Mouse (Mus musculus) gastrocnemius, postnatal 14 days (tissue): ENCODE results near the gene Mad2l1bp. TPM values are rescaled to one million over a fixed set of nuclear protein-coding genes. Genes with fewer than 3 reads are reported as not detected.

Experiments used
- DNase-seq: peaks from one replicate; pipeline ENCODE4 v3.0.0; 2021; ENCODE audit warnings: mixed read lengths
- intact Hi-C: fragments of 180-260 bp; cut with DNase I; formaldehyde crosslinking; loops from one replicate; pipeline ENCODE4 v1.15.1; 2025; ENCODE audit warnings: low total_unique reads
- long read RNA-seq, 2 experiments: library from polyadenylated mRNA; stranded (forward); transcript quantifications; one replicate each; pipeline ENCODE4 v2.0.0; 2021
- total RNA-seq, 2 experiments: library from RNA; stranded (reverse); gene quantifications; 2 replicates each; pipeline ENCODE4 v1.2.3; 2021

Mad2l1bp gene
- total RNA-seq: 10 to 100 TPM; 14.6 to 15.6 TPM
- long read RNA-seq, experiment 1, transcript Mad2l1bp-201 (3 exons, 1,272 nt): major isoform, 16 of 18 reads
- long read RNA-seq, experiment 1, partial matches to known transcripts: 0 of 18 reads
- long read RNA-seq, experiment 1, other reads (novel, unspliced or antisense): 2 of 18 reads
- long read RNA-seq, experiment 2, transcript Mad2l1bp-201 (3 exons, 1,272 nt): major isoform, 15 of 18 reads
- long read RNA-seq, experiment 2, partial matches to known transcripts: 1 of 18 reads
- long read RNA-seq, experiment 2, other reads (novel, unspliced or antisense): 2 of 18 reads

DNA sequence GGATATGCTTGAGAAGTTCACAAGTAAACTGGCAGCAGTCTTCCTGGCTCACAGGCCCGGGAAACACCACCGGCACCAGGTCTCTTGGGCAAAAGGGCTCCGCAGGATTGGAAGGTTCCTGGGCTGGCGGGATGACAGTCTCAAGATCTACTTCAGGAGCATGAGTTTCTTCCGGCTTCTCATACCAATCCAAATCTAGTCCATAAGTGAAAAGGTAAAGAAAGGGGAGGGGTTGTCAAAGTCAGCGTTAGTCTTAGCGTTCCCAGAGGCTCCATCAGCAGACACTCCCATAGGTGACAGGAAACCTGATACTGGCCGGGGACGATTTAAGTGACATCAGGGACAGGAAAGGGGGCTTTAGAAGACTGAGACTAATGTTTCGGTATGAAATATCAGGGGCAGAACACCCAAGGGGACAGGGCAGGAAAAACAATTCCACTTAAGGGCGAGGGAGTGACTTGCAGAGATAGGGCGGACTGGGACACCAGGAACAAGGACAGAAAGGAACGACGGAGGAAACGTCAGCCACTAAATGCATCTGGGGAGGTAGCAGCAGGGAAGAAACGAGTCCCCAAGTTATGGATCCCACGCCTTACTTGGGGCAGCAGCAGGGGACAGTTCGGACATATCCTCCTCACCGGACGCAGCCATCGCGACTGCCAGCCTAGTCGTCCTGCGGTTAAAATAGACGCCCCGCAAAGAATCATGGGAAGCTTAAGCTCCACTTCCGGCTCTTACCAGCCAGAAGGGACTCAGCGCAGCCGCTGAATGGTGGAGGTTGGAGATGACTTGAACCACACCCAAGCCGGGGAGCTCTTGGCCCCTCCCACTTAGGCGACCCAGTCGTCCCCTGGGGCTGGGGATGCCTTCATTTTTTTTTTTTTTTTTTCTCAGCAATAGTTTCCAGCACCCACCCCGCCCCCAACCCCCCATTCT lies at the start of gene Mad2l1bp:
Gene Mad2l1bp, minus strand, starts transcription at position 707 of the 936 bp plus-strand sequence.
- intact Hi-C loops: no loop called here
- peak; percentile 89 for DNase-seq

- DNase-seq: peak; percentile 10
- intact Hi-C loops: no loop called here
These were observed 49.7 kb upstream of the Mad2l1bp start for GRCm38 (mm10) chr17:46203078-46203477.

GRCm38 (mm10) chr17:46202421-46203071 lies 49.2 kb upstream of the Mad2l1bp start, which contains the start of the genes Polh and Xpo5:
Polh (minus strand) TSS chr17:46202645.
Xpo5 (plus strand) TSS chr17:46202782.
- DNase-seq: peak; percentile 93
- intact Hi-C loops: no loop called here

DNA sequence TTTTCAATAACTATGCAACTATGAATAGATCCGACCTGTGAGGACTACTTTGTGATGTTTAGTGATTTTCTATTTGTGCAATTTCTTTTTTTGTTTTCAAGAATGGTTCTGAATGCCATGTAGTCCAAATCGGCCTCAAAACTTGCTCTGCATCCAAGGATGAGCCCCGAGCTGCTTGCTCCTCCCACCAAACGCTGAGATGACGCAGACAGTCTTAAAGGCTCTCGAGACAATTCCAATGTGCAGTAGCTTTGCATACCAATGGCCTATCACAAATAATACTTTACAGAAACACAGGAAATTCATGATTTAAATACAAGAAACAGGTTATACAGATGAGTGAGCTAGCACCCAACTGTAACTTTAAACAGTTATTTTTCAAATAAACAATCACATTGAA lies 47.8 kb upstream of the Mad2l1bp start:
- DNase-seq: peak; percentile 6
- intact Hi-C loops: no loop called here

GRCm38 (mm10) chr17:46188829-46189228 lies 35.5 kb upstream of the Mad2l1bp start:
- intact Hi-C loops: no loop called here
- DNase-seq: no peak

DNA sequence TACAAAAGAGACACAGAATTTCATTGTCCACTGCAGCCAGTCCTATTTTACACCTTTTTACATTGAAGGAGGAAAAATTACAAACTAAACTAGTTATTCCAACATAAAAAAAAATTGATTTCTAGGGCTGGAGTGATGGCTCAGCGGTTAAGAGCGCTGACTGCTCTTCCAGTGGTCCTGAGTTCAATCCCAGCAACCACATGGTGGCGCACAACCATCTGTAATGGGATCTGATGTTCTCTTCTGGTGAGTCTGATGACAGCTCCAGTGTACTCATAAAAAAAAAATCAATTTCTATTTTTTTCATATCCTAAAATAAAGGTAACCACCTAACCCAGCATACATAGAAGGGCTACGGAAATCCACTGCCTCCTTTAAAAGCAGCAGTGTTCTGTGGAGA lies 28.9 kb upstream of the Mad2l1bp start:
- no peak for DNase-seq
- intact Hi-C loops: no loop called here

DNA sequence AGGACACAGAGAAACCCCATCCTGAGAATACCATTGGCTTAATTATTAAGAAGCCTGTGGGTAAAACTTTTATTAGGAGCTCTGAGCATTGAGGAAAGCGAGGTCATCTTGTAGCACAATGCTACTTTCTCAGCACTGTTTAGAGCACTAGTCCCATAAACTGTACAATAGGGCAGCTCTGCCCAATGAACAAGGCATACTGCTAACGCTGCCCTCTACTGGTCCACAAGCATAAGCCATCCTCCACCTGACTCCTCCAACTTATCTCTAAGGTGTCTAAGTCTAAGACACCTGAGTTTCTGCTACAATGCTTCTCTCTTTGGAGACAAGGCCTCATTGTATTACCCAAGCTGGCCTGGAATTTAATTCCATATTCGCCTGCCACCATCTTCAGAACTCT lies 17.2 kb upstream of the Mad2l1bp start:
- intact Hi-C loops: no loop called here
- no peak for DNase-seq

DNA sequence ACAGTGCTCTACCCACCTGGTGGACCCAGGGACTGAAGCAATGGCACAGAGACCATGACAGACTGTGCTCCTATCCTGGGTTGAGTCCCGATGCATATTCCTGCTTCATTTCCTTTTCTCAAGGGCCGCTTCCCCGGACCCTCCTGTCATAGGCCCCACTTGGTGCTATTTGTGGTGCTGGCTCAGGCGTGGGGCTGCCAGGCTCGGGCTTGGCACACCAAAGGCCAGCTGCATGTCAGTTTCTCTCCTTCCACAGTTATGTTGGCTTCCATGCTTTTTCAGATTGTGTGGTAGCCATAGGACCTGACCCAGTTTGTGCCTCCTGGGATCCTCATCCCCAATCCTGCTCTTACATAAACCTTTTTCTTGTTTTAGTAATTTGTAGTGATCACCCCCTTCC lies 15.4 kb upstream of the Mad2l1bp start:
- intact Hi-C loops: no loop called here
- no peak for DNase-seq

DNA sequence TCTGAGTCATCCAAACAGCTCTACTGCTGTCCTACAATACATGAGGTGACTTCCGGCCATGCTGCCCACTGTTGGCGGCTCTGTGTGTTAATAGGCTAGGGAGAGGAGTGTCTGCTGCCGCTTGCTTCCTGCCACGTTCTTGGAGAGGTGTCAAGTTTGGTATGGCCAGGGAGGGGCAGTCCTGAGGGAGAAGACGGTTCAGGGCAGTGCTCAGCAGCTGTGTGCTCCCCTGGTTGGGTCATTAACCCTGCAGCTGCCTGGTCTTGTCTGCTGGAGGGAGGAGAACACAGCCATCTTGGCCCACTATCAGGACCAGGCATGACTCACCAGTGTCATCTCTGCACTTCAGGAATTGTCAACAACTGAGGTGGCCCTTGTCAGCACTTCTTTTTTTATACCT lies 15.0 kb upstream of the Mad2l1bp start:
- DNase-seq: peak; percentile 32
- intact Hi-C loops: no loop called here

DNA sequence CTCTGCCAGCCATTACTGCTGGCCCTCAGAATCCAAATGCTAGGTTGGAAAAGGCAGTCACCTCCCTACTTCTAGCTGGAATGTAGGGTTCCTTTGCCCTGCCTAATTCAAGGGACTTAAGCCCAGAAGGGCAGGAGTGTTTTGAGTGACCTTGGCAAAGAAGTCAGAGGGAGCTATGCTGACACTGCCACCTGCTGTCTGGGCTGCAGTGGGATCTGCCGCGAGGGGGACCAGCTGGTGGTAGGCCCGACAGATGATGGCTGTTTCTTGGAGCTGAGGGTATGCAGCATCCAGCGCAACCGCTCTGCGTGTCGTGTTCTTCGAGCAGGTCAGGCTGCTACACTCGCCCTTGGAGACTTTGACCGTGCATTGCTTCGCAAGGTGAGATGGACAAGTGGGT lies 13.7 kb upstream of the Mad2l1bp start:
- peak; percentile 33 for DNase-seq
- intact Hi-C loops: no loop called here

DNA sequence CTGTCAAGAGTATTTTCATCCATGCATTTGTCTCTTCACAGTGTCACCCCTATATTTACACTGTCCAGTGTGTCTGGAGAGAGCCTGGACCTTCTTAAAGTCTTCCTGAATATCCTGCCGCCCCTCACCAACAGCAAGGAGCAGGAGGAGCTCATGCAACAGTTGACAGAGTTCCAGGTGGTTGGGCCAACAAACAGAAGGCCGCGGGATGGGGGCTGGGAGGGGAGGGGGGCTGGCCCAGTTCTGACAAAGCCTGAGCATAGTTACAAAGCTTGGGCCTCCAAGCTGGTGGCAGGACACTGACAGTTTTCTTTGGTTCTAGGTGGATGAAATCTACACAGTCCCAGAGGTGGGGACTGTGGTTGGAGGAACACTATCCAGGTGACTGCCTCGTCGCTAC lies 12.9 kb upstream of the Mad2l1bp start:
- intact Hi-C loops: no loop called here
- no peak for DNase-seq

- DNase-seq: no peak
- intact Hi-C loops: no loop called here
These were observed 12.1 kb upstream of the Mad2l1bp start for GRCm38 (mm10) chr17:46165460-46165859.

GRCm38 (mm10) chr17:46164791-46165190 lies 11.4 kb upstream of the Mad2l1bp start:
- no peak for DNase-seq
- intact Hi-C loops: no loop called here

- no peak for DNase-seq
- intact Hi-C loops: no loop called here
These were observed 10.9 kb upstream of the Mad2l1bp start for GRCm38 (mm10) chr17:46164301-46164700.

GRCm38 (mm10) chr17:46162951-46163421 lies 9.6 kb upstream of the Mad2l1bp start:
- no peak for DNase-seq
- intact Hi-C loops: no loop called here

- intact Hi-C loops: no loop called here
- no peak for DNase-seq
These were observed 9.2 kb upstream of the Mad2l1bp start for GRCm38 (mm10) chr17:46162551-46162950.

GRCm38 (mm10) chr17:46161710-46162109 lies 8.4 kb upstream of the Mad2l1bp start:
- intact Hi-C loops: no loop called here
- DNase-seq: no peak

- intact Hi-C loops: no loop called here
- DNase-seq: no peak
These were observed 7.8 kb upstream of the Mad2l1bp start for GRCm38 (mm10) chr17:46161179-46161578.

DNA sequence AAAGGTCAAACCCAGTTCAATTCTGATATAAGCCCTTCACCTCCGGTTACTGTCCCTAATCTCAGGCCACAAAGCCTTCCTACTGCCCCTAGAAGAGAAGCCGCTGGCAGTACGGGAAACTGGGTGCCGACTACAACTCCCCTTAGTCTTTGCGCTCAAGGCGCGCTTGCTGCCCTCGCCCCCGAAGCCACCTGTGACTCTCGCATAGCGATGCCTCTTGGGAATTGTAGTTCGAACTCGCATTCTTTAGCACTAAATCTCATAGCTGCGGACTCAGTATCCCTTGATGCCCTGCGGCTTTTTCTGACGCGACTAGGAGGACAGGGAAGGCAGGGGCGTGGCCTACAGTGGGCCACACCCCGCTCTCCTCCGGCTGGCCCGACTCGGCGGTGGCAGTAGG lies 7.3 kb upstream of the Mad2l1bp start, which contains the start of gene Gtpbp2:
Gene Gtpbp2, plus strand, starts transcription at position 347 of the 400 bp plus-strand sequence.
- intact Hi-C loops: no loop called here
- DNase-seq: peak; percentile 94

DNA sequence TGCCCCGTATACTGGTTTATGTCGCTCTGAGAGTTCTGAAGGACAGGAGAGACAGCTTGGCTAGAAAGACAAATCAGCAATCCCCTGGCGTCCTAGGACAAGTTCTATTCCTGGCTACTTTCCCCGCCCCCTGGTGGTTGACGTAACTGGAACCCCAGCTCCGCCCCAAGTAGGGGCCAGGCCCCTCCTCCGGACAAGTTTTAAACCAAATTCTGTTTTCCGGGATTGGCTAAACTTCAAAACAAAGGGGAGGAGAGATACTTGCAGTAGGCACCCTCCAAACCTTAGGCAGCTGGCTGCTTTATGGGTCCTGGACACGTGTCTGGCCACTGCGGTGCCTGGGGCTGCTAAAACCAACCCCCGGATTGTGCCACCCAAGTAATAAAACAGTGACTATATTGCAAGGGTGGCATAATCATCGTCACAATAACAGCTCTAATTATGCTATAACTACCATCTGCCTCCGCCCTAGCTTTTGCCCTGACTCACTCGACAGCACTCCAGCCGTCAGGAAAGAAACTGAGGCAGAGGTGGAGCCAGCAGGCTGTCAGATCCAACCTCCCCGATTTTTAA lies 6.8 kb upstream of the Mad2l1bp start:
- intact Hi-C loops: no loop called here
- peak; percentile 90 for DNase-seq
